Mouse (Mus musculus): ENCODE measurements around the gene Bcl9l. TPM values are rescaled to one million over a fixed set of nuclear protein-coding genes. Genes with fewer than 3 reads are reported as not detected.

The Bcl9l gene
- polyA plus RNA-seq, 1 experiment from 2014 or later = 15.0 TPM

GRCm38 (mm10) chr9:44510872-44511601 lies 28.4 kb downstream of the Bcl9l start:
- 0 out of 2 replicates have a peak, but pooled peaks cover 3% of the 10 kb centered on the region for H3K27me3 ChIP-seq
- no peak overlapping the region for H3K4me3 ChIP-seq
- WGBS = 63% methylated on average over 5 of the region's 5 CpGs
- no peak overlapping the region for H3K4me2 ChIP-seq (replicated peaks)
- no peak; the same call in 1 of the 2 replicates for ATAC-seq (ENCODE audit: low FRiP score, low read depth)
- H3K9ac ChIP-seq = no peak overlapping the region
- peaks cover 53% of the 10 kb centered on the region for H3K4me1 ChIP-seq
- no peak overlapping the region for H3K27ac ChIP-seq
- peaks cover 35% of the 10 kb centered on the region for H3K36me3 ChIP-seq
- no peaks in the 10 kb centered on the region for H3K9me3 ChIP-seq

- Histone ChIP-seq H3K4me2 (replicated peaks) (no peak overlapping the region), H3K27ac (peak overlapping the region; percentile 74; the same call in 1 of the 2 replicates), H3K4me3 (no peak overlapping the region), H3K36me3 (peaks cover 25% of the 10 kb centered on the region), H3K27me3 (0 out of 2 replicates have a peak, but pooled peaks cover 3% of the 10 kb centered on the region), H3K4me1 (peaks cover 52% of the 10 kb centered on the region), H3K9me3 (no peaks in the 10 kb centered on the region), H3K9ac (no peak overlapping the region)
- 66% methylated on average over 9 of the region's 9 CpGs for WGBS
- no peak for ATAC-seq (ENCODE audit: low FRiP score, low read depth)
Measured at GRCm38 (mm10) chr9:44511935-44512716, 29.5 kb downstream of the Bcl9l start.

GRCm38 (mm10) chr9:44512717-44513003 lies 30.0 kb downstream of the Bcl9l start:
- H3K4me3 ChIP-seq = no peak overlapping the region
- H3K9ac ChIP-seq = no peak overlapping the region
- 60% methylated on average over 3 of the region's 3 CpGs for WGBS
- peak overlapping the region; percentile 74 for H3K27ac ChIP-seq
- peaks cover 19% of the 10 kb centered on the region for H3K36me3 ChIP-seq
- 0 out of 2 replicates have a peak overlapping the region, but pooled peaks have one; percentile 11 for H3K4me2 ChIP-seq (replicated peaks)
- 0 out of 2 replicates have a peak, but pooled peaks cover 3% of the 10 kb centered on the region for H3K27me3 ChIP-seq
- no peaks in the 10 kb centered on the region for H3K9me3 ChIP-seq
- ATAC-seq (ENCODE audit: low FRiP score, low read depth) = no peak
- peaks cover 52% of the 10 kb centered on the region for H3K4me1 ChIP-seq

GRCm38 (mm10) chr9:44513121-44513520 lies 30.5 kb downstream of the Bcl9l start:
- H3K9me3 ChIP-seq = no peaks in the 10 kb centered on the region
- ATAC-seq (ENCODE audit: low FRiP score, low read depth) = no peak
- 0 out of 2 replicates have a peak, but pooled peaks cover 3% of the 10 kb centered on the region for H3K27me3 ChIP-seq
- H3K9ac ChIP-seq = no peak overlapping the region
- no peak overlapping the region for H3K4me2 ChIP-seq (replicated peaks)
- 87% methylated on average over 11 of the region's 11 CpGs for WGBS
- H3K36me3 ChIP-seq = peaks cover 15% of the 10 kb centered on the region
- H3K4me3 ChIP-seq = no peak overlapping the region
- peak overlapping the region; percentile 74 for H3K27ac ChIP-seq
- H3K4me1 ChIP-seq = peaks cover 52% of the 10 kb centered on the region

GRCm38 (mm10) chr9:44513610-44514009 lies 31.0 kb downstream of the Bcl9l start:
- peaks cover 10% of the 10 kb centered on the region for H3K36me3 ChIP-seq
- H3K9me3 ChIP-seq = no peaks in the 10 kb centered on the region
- H3K27ac ChIP-seq = no peak overlapping the region
- no peak for ATAC-seq (ENCODE audit: low FRiP score, low read depth)
- H3K4me2 ChIP-seq (replicated peaks) = no peak overlapping the region
- H3K4me3 ChIP-seq = no peak overlapping the region
- WGBS = 78% methylated on average over 20 of the region's 20 CpGs
- 0 out of 2 replicates have a peak, but pooled peaks cover 3% of the 10 kb centered on the region for H3K27me3 ChIP-seq
- no peak overlapping the region for H3K9ac ChIP-seq
- H3K4me1 ChIP-seq = peaks cover 47% of the 10 kb centered on the region

- 86% methylated on average over 5 of the region's 5 CpGs for WGBS
- no peak for ATAC-seq (ENCODE audit: low FRiP score, low read depth)
- H3K27me3 ChIP-seq = 0 out of 2 replicates have a peak, but pooled peaks cover 3% of the 10 kb centered on the region
Measured at GRCm38 (mm10) chr9:44514147-44514546, 31.5 kb downstream of the Bcl9l start.

DNA sequence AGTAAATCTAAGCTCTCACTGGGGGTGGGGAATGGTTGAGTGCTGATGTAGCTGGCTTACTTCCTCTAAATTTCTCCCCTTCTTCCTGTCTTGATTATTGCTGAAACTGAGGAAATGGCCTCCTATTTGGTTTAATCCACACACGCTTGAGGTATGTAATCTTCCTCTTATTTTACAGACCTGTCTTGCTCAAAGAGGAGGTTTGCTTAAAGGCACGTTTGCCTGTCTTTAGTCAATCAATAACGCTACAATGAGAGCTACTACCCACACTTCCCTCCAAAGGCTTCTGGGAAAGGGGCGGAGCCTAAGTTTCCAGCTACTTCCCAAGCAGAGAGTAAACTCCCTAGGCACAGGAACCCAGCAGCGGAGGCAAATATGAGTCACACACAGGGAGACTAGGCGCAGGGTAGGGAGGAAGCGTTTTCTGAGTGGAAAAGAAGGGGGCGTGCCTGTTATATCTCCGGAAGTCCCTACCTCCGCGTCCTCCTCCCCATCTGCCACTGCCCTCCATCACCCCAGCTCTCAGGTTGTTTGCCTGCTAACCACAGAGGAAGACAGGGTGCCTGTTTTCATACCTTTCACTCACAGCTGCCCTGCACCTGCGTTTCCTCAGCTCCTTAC lies 32.6 kb downstream of the Bcl9l start:
- no peaks in the 10 kb centered on the region for H3K9me3 ChIP-seq
- no peak overlapping the region for H3K9ac ChIP-seq
- WGBS = 67% methylated on average over 12 of the region's 12 CpGs
- ATAC-seq (ENCODE audit: low FRiP score, low read depth) = no peak
- H3K4me1 ChIP-seq = peaks cover 31% of the 10 kb centered on the region
- no peak overlapping the region for H3K4me3 ChIP-seq
- no peaks in the 10 kb centered on the region for H3K27me3 ChIP-seq
- H3K27ac ChIP-seq = no peak overlapping the region
- H3K4me2 ChIP-seq (replicated peaks) = no peak overlapping the region
- H3K36me3 ChIP-seq = no peaks in the 10 kb centered on the region

More at GRCm38 (mm10) chr9:44514147-44514546, 31.5 kb downstream of the Bcl9l start:
- H3K36me3 ChIP-seq = peaks cover 4% of the 10 kb centered on the region
- no peak overlapping the region for H3K4me3 ChIP-seq
- peaks cover 41% of the 10 kb centered on the region for H3K4me1 ChIP-seq
- no peaks in the 10 kb centered on the region for H3K9me3 ChIP-seq
- no peak overlapping the region for H3K9ac ChIP-seq
- no peak overlapping the region for H3K4me2 ChIP-seq (replicated peaks)
- H3K27ac ChIP-seq = no peak overlapping the region

GRCm38 (mm10) chr9:44515891-44516290 lies 33.3 kb downstream of the Bcl9l start:
- Histone ChIP-seq H3K4me2 (replicated peaks) (no peak overlapping the region), H3K27ac (no peak overlapping the region), H3K36me3 (no peaks in the 10 kb centered on the region), H3K27me3 (no peaks in the 10 kb centered on the region), H3K4me1 (peaks cover 24% of the 10 kb centered on the region), H3K9me3 (no peaks in the 10 kb centered on the region), H3K4me3 (no peak overlapping the region), H3K9ac (no peak overlapping the region)
- no peak for ATAC-seq (ENCODE audit: low FRiP score, low read depth)
- 83% methylated on average over 5 of the region's 5 CpGs for WGBS

GRCm38 (mm10) chr9:44517368-44517767 lies 34.7 kb downstream of the Bcl9l start:
- Histone ChIP-seq H3K27me3 (no peaks in the 10 kb centered on the region), H3K36me3 (no peaks in the 10 kb centered on the region), H3K9me3 (no peaks in the 10 kb centered on the region), H3K4me3 (no peak overlapping the region), H3K27ac (no peak overlapping the region), H3K4me1 (peaks cover 11% of the 10 kb centered on the region), H3K9ac (no peak overlapping the region), H3K4me2 (replicated peaks) (no peak overlapping the region)
- ATAC-seq (ENCODE audit: low FRiP score, low read depth) = no peak
- WGBS = 62% methylated on average over 4 of the region's 4 CpGs

GRCm38 (mm10) chr9:44518068-44518467 lies 35.4 kb downstream of the Bcl9l start:
- no peak for ATAC-seq (ENCODE audit: low FRiP score, low read depth)
- H3K27ac ChIP-seq = no peak overlapping the region
- WGBS = 75% methylated on average over 7 of the region's 7 CpGs

GRCm38 (mm10) chr9:44521927-44522326 lies 39.3 kb downstream of the Bcl9l start:
- Histone ChIP-seq H3K27me3 (no peaks in the 10 kb centered on the region), H3K4me3 (no peak overlapping the region), H3K9ac (no peak overlapping the region), H3K9me3 (no peaks in the 10 kb centered on the region), H3K4me2 (replicated peaks) (no peak overlapping the region), H3K36me3 (no peaks in the 10 kb centered on the region), H3K27ac (no peak overlapping the region), H3K4me1 (no peaks in the 10 kb centered on the region)
- WGBS = 77% methylated on average over 10 of the region's 10 CpGs
- ATAC-seq (ENCODE audit: low FRiP score, low read depth) = no peak

More at GRCm38 (mm10) chr9:44518068-44518467, 35.4 kb downstream of the Bcl9l start:
- no peaks in the 10 kb centered on the region for H3K27me3 ChIP-seq
- no peak overlapping the region for H3K4me2 ChIP-seq (replicated peaks)
- H3K9ac ChIP-seq = no peak overlapping the region
- no peaks in the 10 kb centered on the region for H3K36me3 ChIP-seq
- no peaks in the 10 kb centered on the region for H3K9me3 ChIP-seq
- peaks cover 4% of the 10 kb centered on the region; the same call in 1 of the 2 replicates for H3K4me1 ChIP-seq
- H3K4me3 ChIP-seq = no peak overlapping the region

DNA sequence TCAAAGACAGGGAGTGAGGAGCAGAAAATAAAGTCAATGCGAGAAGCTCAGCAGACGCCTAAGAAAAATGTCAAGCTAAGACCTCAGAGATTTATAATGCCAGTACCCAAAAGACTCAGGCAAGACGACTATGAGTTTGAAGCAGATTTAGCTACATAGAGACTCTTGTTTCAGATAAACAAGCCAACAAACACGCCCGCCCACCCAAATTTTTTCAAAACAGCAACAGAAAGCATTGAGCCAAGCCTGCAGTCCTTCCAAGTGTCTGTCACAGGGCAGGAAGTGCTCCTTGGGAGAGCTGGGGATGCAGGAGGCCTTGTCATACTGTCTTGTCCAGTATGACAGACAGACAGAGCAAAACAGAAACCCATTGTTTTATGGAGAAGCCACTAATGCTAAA lies 41.1 kb downstream of the Bcl9l start:
- Histone ChIP-seq H3K4me1 (no peaks in the 10 kb centered on the region), H3K4me3 (no peak overlapping the region), H3K27me3 (no peaks in the 10 kb centered on the region), H3K36me3 (no peaks in the 10 kb centered on the region), H3K9ac (no peak overlapping the region), H3K9me3 (no peaks in the 10 kb centered on the region), H3K4me2 (replicated peaks) (no peak overlapping the region), H3K27ac (no peak overlapping the region)
- no peak for ATAC-seq (ENCODE audit: low FRiP score, low read depth)
- WGBS = 72% methylated on average over 5 of the region's 5 CpGs

All from limb, embryonic 13.5 days (tissue).